Mouse (Mus musculus) thymus, postnatal 25 days (tissue): ENCODE data around the gene Btg2.
A peak's percentile ranks its signal among the peaks of the same experiment; 100 is the strongest.

Experiments used
- DNase-seq: peaks from one replicate; pipeline ENCODE4 v3.0.0; 2022

The Btg2 gene

DNA sequence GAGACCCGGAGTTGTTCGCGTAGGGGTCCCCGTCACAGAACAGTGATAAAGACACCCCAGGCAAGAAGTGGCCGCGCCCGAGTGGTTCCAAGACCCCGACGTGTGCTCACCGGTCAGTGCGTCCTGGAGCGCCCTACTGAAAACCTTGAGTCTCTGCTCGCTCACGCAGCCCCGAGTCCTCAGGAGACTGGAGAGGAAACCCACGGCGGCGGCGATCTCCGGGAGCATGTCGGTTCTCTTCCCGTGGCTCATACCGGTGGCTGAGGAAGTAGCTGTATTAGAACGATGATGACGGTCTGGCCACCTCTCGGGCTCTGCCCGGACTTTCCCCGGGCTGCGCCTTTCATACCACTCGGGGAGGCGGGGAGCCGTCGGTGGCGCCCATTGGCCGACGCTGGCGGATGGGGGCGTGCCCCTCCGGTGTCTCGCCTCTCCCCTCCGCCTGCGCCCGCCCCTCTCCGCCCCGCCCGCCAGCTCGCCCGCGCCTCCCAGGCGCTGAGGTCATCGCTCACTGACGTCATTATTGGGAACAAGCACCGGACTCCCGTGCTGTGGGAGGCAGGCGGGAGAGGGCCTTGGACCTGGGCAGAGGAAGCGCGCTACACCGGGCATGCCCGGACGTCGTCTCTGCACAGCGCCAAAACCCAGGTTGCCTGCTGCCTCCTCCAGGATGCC lies at the start of gene Btg2:
Gene Btg2 (minus strand): TSS at position 319 of the 675 bp plus-strand sequence.
- peak; percentile 97 for DNase-seq

DNA sequence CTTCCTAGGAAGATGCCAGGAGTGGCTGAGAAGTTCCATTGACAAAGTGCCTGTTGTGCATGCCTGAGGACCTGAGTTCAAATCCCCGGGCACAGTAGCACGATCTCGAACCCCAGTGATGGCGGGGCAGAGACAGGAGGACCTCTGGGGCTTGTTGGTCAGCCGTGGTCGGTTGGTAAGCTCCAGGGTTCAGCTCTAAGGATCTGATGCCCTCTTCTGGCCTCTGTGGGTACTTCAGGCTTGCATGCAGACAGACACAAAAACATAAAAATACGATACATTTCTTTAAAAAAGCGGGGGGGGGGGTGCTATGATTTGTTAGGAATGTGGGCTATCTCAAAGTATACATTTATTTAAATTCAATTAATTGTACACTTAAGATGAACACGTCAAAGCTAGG lies 43.3 kb upstream of the Btg2 start:
- DNase-seq: peak; percentile 34

GRCm38 (mm10) chr1:134120179-134120578 lies 41.3 kb upstream of the Btg2 start:
- DNase-seq: peak; percentile 81

- no peak for DNase-seq
These were observed 38.2 kb upstream of the Btg2 start for GRCm38 (mm10) chr1:134117110-134117509.

DNA sequence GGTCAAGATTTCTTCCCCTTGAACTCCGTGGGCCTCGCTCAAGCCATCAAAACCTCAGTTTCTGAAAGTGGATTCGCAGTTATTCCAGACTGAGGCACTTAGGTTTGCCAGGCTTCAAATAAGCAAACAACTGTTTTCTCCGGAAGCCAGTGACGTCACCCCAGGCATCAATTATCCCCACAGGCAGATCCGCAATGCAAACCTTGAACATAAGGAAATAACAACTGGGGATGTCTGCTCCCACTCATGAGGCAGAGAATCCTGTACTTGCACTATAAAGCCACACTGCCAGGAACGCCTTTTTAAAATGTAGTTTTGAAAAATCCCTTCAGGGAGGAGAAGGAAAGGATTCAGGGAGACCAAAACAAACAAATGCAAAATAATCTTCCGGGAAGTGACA lies 36.5 kb upstream of the Btg2 start:
- DNase-seq: no peak

DNA sequence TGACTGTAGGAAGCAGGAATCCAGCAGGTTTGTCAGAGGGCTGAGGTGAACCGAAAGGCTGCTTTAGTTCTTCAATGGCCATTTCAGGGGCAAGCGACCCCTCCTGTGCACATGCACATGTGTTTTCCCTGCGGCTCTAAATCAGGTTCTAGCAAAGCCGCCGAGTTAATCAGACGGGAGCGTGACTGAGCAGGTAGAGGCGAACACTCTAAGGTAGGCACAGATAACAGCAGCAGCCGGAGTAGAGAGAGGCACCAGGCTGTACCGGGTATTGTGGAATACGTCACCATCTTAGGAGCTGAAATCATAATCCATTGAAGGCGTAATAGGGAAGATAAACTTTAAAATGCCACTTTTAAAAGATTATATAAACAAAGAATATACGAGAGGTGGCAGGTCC lies 35.8 kb upstream of the Btg2 start:
- no peak for DNase-seq

GRCm38 (mm10) chr1:134114018-134114417 lies 35.1 kb upstream of the Btg2 start:
- no peak for DNase-seq

DNA sequence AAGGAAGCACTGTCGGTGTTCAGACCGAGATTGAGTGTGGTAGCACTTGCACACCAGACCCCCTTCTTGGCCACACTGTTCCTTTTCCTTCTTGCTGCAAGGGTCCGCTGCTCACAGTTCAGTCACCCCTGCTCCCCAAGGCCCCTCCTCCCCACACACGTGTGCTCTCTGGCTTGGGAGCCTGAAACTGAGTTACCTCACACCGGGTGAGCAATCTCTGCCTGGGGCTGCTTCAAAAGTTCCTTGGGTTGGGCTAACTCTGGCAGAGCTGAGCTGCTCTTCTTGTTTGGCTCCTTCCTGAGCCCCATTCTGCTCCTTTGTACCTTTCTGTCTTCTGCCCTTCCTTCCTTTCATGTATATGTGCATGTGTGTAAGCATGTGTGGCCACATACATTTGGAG lies 34.6 kb upstream of the Btg2 start:
- no peak for DNase-seq

GRCm38 (mm10) chr1:134110979-134111378 lies 32.1 kb upstream of the Btg2 start, which contains the start of gene Chit1:
Gene Chit1 (plus strand): TSS chr1:134111242.
- no peak for DNase-seq

DNA sequence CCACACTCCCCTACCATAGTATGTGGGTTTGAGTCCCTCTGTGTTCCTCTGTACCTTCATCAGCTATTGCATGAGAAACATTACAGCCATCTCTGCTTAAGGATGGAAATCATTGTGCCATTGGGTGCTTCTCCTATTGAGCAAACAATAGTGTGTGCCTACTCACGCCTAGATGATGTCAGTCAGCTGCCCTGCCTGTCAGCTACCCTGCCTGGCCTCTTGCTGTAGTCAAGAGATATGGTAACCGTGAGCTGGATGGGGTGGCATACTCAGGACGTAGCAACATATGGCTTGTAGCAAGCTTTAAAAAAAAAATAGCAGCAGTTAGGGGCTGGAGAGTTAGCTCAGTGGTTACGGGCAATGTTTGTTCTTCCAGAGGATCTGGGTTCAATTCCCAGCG lies 31.5 kb upstream of the Btg2 start:
- no peak for DNase-seq

DNA sequence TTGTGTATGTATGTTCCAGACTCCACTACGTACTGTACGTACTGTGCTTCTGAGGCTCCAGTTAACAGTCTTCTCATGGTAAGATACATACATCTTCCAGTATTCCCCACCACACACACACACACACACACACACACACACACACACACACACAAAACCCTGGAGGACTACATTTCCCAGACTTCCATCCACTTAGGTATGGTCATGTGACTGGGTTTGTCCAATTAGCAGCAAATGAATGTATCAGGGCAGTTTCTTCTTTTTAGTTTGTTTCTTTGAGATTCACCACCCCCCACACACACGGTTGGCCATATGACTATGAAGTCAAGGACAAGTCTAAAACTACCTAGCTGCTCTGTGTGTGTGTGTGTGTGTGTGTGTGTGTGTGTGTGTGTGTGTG lies 31.1 kb upstream of the Btg2 start:
- DNase-seq: no peak

DNA sequence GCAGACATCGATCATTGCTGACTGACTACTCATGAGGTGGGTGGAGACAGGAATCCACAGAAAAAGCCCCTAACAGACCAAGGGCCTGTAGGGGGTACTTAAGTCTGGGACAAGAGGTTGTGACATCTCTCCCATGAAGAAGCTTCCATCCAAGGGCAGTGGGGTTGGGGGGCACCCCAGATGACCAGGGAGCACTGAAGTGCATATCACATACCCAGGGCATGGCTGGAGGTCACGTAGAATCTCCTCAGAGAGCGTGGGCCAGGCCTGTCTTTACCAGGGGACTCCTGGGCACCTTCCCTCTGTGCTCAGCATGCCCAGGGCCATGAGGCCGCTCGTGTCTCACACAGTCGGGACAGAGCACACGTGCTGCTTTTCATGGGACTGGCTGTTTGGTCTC lies 28.9 kb upstream of the Btg2 start:
- no peak for DNase-seq

- DNase-seq: peak; percentile 81
These were observed 27.8 kb upstream of the Btg2 start for GRCm38 (mm10) chr1:134106719-134107118.

DNA sequence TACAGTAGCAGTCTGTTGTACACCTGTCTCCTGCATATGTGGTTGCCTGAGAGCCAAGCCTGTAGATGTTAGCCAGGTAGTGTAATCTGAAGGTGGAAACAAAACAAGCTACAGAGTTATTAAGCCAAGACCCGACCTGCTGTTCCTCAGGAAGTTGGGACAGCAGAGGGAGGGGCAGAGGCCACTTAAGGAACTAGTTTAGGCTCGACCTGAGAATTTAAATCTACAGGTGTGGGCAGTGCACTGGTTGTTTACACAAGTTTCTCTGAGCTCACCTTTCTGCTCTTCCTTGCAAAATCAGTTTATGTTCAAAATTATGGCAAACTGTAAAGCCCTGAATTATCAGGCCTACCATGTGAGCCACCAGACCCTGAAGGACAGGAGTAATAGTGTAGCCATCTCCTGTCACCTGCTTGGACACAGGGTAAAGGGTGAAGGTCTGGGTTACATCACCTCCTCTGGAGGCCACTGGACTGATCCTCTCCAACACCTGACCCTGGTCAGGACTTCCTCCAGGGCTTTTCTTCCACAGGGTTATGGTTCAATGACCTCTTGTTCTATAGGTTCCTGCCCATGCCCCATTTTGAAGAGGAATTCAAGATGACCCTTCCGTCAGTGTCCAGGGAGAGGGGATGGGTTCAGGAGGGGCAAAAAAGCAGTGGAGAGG lies 27.0 kb upstream of the Btg2 start:
- DNase-seq: no peak

GRCm38 (mm10) chr1:134105043-134105763 lies 26.3 kb upstream of the Btg2 start:
- no peak for DNase-seq

- no peak for DNase-seq
These were observed 24.9 kb upstream of the Btg2 start for GRCm38 (mm10) chr1:134103861-134104260.

DNA sequence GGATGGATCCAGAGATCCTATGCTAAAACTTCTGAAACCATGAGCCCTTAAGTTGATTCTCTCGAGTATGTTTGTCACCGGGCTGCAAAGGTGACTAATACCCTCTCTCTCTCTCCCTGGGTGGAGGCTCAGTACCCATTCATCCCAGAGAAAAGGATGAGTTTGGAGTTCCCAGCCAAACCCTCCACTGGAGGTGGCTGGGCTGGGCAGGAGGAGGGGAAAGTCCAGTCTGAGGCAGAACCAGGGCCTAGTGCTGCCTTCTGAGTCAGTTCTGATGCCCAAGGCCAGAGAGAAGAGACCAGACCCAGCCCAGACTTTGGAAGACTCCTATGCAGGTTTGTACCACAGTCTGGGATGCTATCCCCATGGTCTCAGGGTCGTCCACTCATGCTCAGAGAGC lies 22.7 kb upstream of the Btg2 start:
- no peak for DNase-seq

DNA sequence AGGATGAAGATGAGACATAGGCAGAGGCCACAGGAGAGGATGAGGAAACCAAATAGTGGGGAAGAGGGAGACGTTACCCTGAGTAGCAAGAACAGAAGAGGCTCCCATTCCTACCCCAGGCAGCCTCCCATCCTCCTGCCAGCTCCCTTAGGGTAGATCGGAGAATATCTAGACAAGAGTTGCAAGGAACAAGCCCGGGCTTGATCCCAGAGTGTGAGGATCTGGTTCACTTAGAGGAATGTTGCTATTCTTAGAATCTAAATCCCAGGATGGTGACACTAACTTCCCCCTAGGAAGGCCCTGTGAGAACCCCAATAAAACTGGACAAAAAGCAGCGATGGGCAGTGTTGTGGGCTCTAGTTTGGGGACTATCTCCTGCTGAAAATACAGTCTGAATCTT lies 22.0 kb upstream of the Btg2 start:
- no peak for DNase-seq

DNA sequence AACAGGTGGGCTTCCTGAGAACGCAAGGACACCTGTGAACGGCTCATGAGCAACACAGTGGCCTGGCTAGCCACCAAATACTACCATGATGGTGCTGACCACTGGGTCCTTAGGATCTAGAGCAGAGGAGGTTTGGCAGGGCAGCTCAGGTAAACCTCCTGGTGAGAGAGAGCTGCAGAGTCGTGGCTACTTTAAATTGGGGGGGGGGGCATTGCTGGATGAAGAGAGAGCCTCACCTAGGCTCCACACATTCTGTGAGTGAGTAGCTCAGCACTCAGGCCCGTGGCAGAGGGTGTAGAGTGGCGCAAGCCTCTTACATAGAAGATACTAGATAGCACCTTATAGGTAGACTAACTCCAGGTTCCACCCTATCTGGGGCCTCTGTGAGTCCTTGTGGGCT lies 21.5 kb upstream of the Btg2 start:
- DNase-seq: no peak

DNA sequence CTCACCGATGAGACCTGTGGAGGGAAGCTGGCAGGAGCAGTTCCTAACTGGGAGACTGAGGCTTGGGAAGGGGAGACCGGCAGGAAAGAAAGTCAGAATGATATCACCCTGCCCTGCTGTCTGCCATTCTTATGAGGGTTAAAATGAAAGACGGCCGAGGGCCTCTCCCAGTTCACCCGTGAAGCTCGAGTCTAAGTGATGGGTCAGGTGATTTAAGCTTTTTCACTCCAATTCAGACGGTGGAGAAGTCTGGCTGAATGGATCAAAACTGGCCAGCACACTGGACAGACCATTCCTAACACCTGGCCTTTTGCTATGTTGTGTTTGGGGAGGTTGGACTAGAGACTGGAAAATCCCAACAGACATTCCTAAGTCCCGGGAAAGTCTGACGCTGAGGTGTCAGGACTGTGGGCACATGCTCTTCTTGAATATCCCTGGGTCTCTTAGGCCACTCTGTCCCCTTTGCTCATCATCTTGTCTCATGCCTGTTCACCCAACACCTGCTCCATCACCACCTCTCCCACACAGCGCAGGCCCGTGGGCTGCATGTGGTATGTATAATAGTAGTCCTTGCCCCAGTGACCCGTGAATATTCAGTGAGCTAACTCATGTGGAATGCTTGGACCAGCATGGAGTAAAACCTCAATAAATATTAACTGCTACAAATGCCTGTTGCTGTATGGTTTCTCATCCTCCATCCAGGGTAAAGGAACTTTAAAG lies 20.8 kb upstream of the Btg2 start:
- no peak for DNase-seq

DNA sequence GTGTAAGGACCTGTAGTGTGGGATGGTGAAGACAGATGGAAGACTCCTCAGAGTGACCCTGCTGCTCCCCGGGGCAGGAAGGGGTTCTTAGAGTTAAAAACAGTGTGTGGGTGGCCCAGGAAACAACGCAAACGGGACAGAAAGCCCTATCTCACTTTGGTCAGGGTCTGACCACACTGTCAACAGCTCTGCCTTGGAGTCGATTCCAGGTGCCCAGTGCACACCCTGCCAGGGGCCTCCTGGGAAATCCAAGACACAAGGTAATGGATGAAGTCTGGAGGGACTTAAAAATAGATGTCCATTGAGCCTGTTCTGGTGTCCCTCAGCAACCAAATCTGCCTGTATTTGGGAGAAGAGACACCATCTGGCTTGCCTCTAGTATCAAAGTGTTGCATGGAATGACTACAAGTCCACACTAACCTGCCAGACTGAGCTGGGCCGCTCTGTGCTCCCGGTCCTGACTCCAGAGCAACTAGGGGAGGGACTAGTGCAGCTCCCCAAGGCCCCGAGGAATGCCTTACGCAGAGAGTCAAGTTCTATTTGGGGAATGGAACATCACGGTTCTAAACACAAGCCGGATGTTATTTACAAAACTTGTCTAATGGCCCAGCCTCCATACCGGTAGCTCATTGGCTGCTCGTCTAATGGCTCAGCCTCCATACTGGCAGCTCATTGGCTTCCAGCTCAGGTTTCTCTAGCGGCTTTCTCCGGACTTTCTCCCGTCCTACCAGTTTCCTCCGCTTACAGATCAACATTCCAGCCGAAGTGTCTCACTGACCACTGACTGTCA lies 20.0 kb upstream of the Btg2 start:
- peak; percentile 51 for DNase-seq

DNA sequence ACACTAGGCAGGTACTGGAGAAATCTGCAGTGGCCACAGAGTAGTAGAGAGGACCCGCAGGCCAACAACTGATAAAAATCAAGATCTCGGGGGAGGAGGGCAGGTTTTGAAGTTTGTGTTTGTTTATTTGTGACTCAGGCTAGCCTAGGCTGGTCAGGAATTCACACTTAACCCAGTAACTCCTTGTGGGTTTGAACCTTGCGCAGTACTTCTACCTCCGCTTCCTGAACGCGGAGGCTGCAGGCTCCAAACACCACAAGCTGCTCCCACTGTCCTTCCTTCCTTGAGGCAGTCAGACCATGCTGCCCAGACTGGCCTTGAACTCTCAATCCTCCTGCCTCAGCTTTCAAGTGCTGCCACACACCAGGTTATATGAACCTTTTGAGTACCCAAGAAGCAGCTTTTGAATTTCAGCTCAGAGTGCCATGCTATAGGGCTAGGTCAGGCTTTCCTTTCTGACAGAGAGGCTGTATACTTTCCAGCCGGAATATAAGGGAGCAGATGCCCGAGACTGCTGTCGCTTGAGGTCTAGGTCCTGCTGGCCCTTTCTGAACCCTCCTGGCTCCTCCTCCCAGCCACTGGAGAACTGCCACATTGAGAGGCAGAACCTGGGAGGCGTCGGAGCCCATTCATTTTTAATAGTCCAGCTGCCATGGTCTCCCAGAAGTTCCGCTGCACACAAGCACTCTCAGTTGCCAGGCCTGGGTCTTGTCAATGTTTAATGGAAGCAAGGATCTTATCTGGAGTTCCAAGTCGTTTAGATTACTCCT lies 19.2 kb upstream of the Btg2 start:
- DNase-seq: no peak
